Comparison of ENCODE assay signal across 9 mouse cellular contexts in the genomic region with DNA sequence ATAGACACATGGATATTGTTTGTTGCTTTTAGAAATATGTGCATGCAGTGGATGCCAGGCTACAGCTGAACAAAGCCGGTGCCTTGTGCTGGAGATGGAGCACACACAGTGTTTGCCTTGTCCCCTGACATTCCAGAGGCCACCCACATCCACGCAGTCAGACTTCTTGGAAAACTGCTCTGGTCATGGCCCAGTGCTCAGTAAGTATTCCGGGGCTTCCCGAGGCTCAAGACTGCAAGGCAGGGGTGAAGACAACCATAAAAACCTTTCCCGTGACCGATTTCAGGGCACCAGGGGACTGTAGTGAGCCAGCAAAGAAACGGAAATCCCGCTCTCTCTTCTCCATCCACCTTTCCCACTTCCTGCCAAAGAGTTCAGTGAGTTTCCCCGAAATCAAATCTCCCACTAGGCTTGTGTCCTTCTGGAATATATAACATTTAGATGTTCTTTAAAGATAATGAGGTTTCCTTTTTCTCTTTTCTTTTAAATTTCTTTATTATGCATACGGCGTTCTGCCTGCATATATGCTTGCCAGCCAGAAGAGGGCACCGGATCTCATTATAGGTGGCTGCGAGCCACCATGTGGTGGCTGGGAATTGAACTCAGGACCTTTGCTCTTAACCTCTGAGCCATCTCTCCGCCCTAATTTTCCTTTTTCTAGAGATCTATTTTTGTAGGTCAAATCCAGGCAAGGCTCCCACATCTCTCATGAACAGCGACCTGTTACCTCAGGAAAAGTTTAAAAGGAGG.
DNase-seq lines count a peak whose midpoint lies in the region; ATAC-seq and TF ChIP-seq lines count a peak whose summit lies in the region.
"Had no signal": no experiment of that assay in that cellular context is flagged by ENCODE, and none has a peak within 500 bp of the region (broad histone marks: within the 10 kb centered on the region; RNA-seq: fewer than 3 reads in every experiment).

No protein-coding gene starts in this region.

- no peak overlapping the region for H3K9ac ChIP-seq in liver, postnatal 0 days (replicated peaks)
- no peak overlapping the region for H3K9ac ChIP-seq in liver, embryonic 12.5 days
- H3K9ac ChIP-seq in hindbrain, embryonic 16.5 days (ENCODE audit: low read depth, low read length): peak overlapping the region; percentile 35; the same call in 1 of the 2 replicates
- no peak overlapping the region for H3K9ac ChIP-seq in limb, embryonic 13.5 days

- ATAC-seq in liver, postnatal 0 days: no peak
- ATAC-seq in liver, embryonic 12.5 days: no peak
- ATAC-seq in hindbrain, embryonic 16.5 days: 0 out of 2 replicates have a peak, but pooled peaks have one; percentile 30
- peak; percentile 68; the same call in 1 of the 2 replicates for ATAC-seq in limb, embryonic 13.5 days (ENCODE audit: low FRiP score, low read depth)

- H3K27ac ChIP-seq in liver, postnatal 0 days (ENCODE audit: low read depth): no peak overlapping the region
- no peak overlapping the region for H3K27ac ChIP-seq in liver, embryonic 12.5 days
- H3K27ac ChIP-seq in hindbrain, embryonic 16.5 days (ENCODE audit: low read depth, low read length): no peak overlapping the region
- H3K27ac ChIP-seq in limb, embryonic 13.5 days: no peak overlapping the region

- no peak for TF ChIP-seq EP300 in liver, postnatal 0 days (IDR thresholded peaks at IDR 0.05; ENCODE audit: low read depth)

- 0 out of 2 replicates have a peak, but pooled peaks cover 2% of the 10 kb centered on the region for H3K4me1 ChIP-seq in liver, postnatal 0 days (ENCODE audit: insufficient read depth)
- no peaks in the 10 kb centered on the region for H3K4me1 ChIP-seq in liver, embryonic 12.5 days
- H3K4me1 ChIP-seq in hindbrain, embryonic 16.5 days (ENCODE audit: control insufficient read depth, insufficient read depth, low read depth, low read length): no peaks in the 10 kb centered on the region
- peaks cover 30% of the 10 kb centered on the region for H3K4me1 ChIP-seq in limb, embryonic 13.5 days

- peak; percentile 36 for TF ChIP-seq CTCF in liver, postnatal 0 days (IDR thresholded peaks at IDR 0.05; ENCODE audit: low read depth)
- peak; percentile 15; the same call in 1 of the 2 replicates for TF ChIP-seq CTCF in brain, embryonic 14.5 days (IDR thresholded peaks at IDR 0.05; ENCODE audit: borderline replicate concordance, extremely low read depth, insufficient read depth, insufficient read length)

- H3K36me3 ChIP-seq in liver, postnatal 0 days (replicated peaks; ENCODE audit: insufficient read depth, low read length): no peaks in the 10 kb centered on the region
- H3K36me3 ChIP-seq in liver, embryonic 12.5 days: no peaks in the 10 kb centered on the region
- H3K36me3 ChIP-seq in hindbrain, embryonic 16.5 days (ENCODE audit: control insufficient read depth, insufficient read depth, low read length): no peaks in the 10 kb centered on the region
- no peaks in the 10 kb centered on the region for H3K36me3 ChIP-seq in limb, embryonic 13.5 days

- H3K4me2 ChIP-seq in liver, postnatal 0 days (ENCODE audit: low read depth, low read length): no peak overlapping the region
- no peak overlapping the region for H3K4me2 ChIP-seq in liver, embryonic 12.5 days
- peak overlapping the region; percentile 5; the same call in 1 of the 2 replicates for H3K4me2 ChIP-seq in hindbrain, embryonic 16.5 days (ENCODE audit: low read length)
- no peak overlapping the region for H3K4me2 ChIP-seq in limb, embryonic 13.5 days (replicated peaks)

- WGBS in liver, postnatal 0 days (ENCODE audit: insufficient replicate concordance): 83% methylated on average over 15 of the region's 15 CpGs
- WGBS in liver, embryonic 12.5 days (ENCODE audit: insufficient replicate concordance): 79% methylated on average over 15 of the region's 15 CpGs
- 60% methylated on average over 15 of the region's 15 CpGs for WGBS in hindbrain, embryonic 16.5 days
- WGBS in limb, embryonic 13.5 days: 65% methylated on average over 15 of the region's 15 CpGs

- no peak for TF ChIP-seq POLR2A in brain, embryonic 14.5 days (IDR thresholded peaks at IDR 0.05; ENCODE audit: borderline replicate concordance, extremely low read depth, insufficient read depth, insufficient read length, poor library complexity, severe bottlenecking)

- H3K27me3 ChIP-seq in liver, postnatal 0 days (ENCODE audit: insufficient read depth, low read length): no peaks in the 10 kb centered on the region
- no peaks in the 10 kb centered on the region for H3K27me3 ChIP-seq in liver, embryonic 12.5 days (replicated peaks)
- no peaks in the 10 kb centered on the region for H3K27me3 ChIP-seq in hindbrain, embryonic 16.5 days (replicated peaks; ENCODE audit: control insufficient read depth, insufficient read depth, low read length)
- H3K27me3 ChIP-seq in limb, embryonic 13.5 days: no peaks in the 10 kb centered on the region

- no peak for DNase-seq in liver, postnatal 0 days
- DNase-seq in brain, embryonic 14.5 days (ENCODE audit: low read depth): no peak
- no peak for DNase-seq in thymus, postnatal 10 days (ENCODE audit: low spot score in 2 of 2)
- no peak for DNase-seq in cerebellum, adult 9-11 months
- DNase-seq: right cerebral cortex, postnatal 25 days; thymus, postnatal 36 days had no signal

- no peaks in the 10 kb centered on the region for H3K9me3 ChIP-seq in liver, postnatal 0 days (ENCODE audit: low read length)
- H3K9me3 ChIP-seq in liver, embryonic 12.5 days (replicated peaks): no peaks in the 10 kb centered on the region
- H3K9me3 ChIP-seq in hindbrain, embryonic 16.5 days (ENCODE audit: control insufficient read depth, low read length): no peaks in the 10 kb centered on the region
- 0 out of 2 replicates have a peak, but pooled peaks cover 4% of the 10 kb centered on the region for H3K9me3 ChIP-seq in limb, embryonic 13.5 days

- H3K4me3 ChIP-seq in liver, postnatal 0 days (ENCODE audit: low read depth, low read length): no peak overlapping the region
- H3K4me3 ChIP-seq in liver, embryonic 12.5 days: no peak overlapping the region
- no peak overlapping the region for H3K4me3 ChIP-seq in hindbrain, embryonic 16.5 days (ENCODE audit: low read length)
- no peak overlapping the region for H3K4me3 ChIP-seq in limb, embryonic 13.5 days

Comparison
In these comparisons a context has a peak if more than half of its experiments do, and no peak if none do; other contexts are left out.
1. ATAC-seq: peak in hindbrain, embryonic 16.5 days (single experiment) and limb, embryonic 13.5 days (single experiment); none in liver, postnatal 0 days (single experiment) and liver, embryonic 12.5 days (single experiment).